Comparison of ENCODE assay signal across 17 mouse cellular contexts in genomic region chr4:136164981-136165380, GRCm38 (mm10).
"Had no signal": no experiment of that assay in that cellular context is flagged by ENCODE, and none has a peak within 500 bp of the region (broad histone marks: within the 10 kb centered on the region; RNA-seq: fewer than 3 reads in every experiment).

No protein-coding gene starts in this region.

- H3K27me3 ChIP-seq: limb, embryonic 12.5 days; limb, embryonic 15.5 days; liver, embryonic 13.5 days; midbrain, embryonic 15.5 days; neural tube, embryonic 13.5 days; stomach, embryonic 15.5 days had no signal

- H3K36me3 ChIP-seq: limb, embryonic 12.5 days; limb, embryonic 15.5 days; liver, embryonic 13.5 days; midbrain, embryonic 12.5 days; midbrain, embryonic 15.5 days; neural tube, embryonic 13.5 days; stomach, embryonic 15.5 days had no signal

- H3K4me3 ChIP-seq: limb, embryonic 12.5 days; limb, embryonic 15.5 days; liver, embryonic 13.5 days; midbrain, embryonic 12.5 days; midbrain, embryonic 15.5 days; neural tube, embryonic 13.5 days; stomach, embryonic 15.5 days had no signal

- H3K9ac ChIP-seq: limb, embryonic 12.5 days; limb, embryonic 15.5 days; midbrain, embryonic 12.5 days; midbrain, embryonic 15.5 days; neural tube, embryonic 13.5 days; stomach, embryonic 15.5 days had no signal

- ATAC-seq: midbrain, embryonic 15.5 days had no signal

- H3K27ac ChIP-seq: limb, embryonic 12.5 days; limb, embryonic 15.5 days; liver, embryonic 13.5 days; midbrain, embryonic 12.5 days; midbrain, embryonic 15.5 days; neural tube, embryonic 13.5 days; stomach, embryonic 15.5 days had no signal

- H3K9me3 ChIP-seq: limb, embryonic 12.5 days; limb, embryonic 15.5 days; liver, embryonic 13.5 days; midbrain, embryonic 12.5 days; midbrain, embryonic 15.5 days; neural tube, embryonic 13.5 days; stomach, embryonic 15.5 days had no signal

- H3K4me2 ChIP-seq: limb, embryonic 12.5 days; limb, embryonic 15.5 days; liver, embryonic 13.5 days; midbrain, embryonic 12.5 days; midbrain, embryonic 15.5 days; neural tube, embryonic 13.5 days; stomach, embryonic 15.5 days had no signal

- DNase-seq: kidney, postnatal 14 days; kidney, postnatal 4 days; left cerebral cortex, postnatal 4 days; liver, embryonic 13.5 days; lung, adult 2 months; lung, postnatal 14 days; lung, postnatal 4 days; retina, postnatal 1 day; right cerebral cortex, postnatal 25 days; spleen, adult 18-20 months; thymus, postnatal 25 days had no signal
